Mouse (Mus musculus) embryonic facial prominence, embryonic 12.5 days (tissue): ENCODE results near the gene Cbx3. TPM values are rescaled to one million over a fixed set of nuclear protein-coding genes. Genes with fewer than 3 reads are reported as not detected.

ENCODE experiments used
- ATAC-seq: fragments of 200-750 bp; cut with Nextera tagmentation; 2 replicates; pipeline ENCODE4 v1.8.0; 2017; ENCODE audit not compliant: insufficient number of reproducible peaks, insufficient read depth, low FRiP score, low TSS enrichment
- H3K27ac ChIP-seq: fragments of 300-500 bp; sonication (generic); 2 replicates; pipeline ENCODE4 v1.5.1; 2016; ENCODE audit warnings: mild to moderate bottlenecking
- H3K27me3 ChIP-seq: fragments of 300-500 bp; sonication (generic); 2 replicates; pipeline ENCODE4 v1.6.1; 2016; ENCODE audit warnings: mild to moderate bottlenecking, moderate library complexity
- H3K36me3 ChIP-seq: fragments of 300-500 bp; sonication (generic); 2 replicates; pipeline ENCODE4 v1.6.1; 2016; ENCODE audit warnings: mild to moderate bottlenecking
- H3K4me1 ChIP-seq: fragments of 300-500 bp; sonication (generic); 2 replicates; pipeline ENCODE4 v1.6.1; 2016
- H3K4me2 ChIP-seq: fragments of 300-500 bp; sonication (generic); replicated peaks from 2 replicates; pipeline ENCODE4 v1.6.1; 2016; ENCODE audit warnings: mild to moderate bottlenecking, moderate library complexity
- H3K4me3 ChIP-seq: fragments of 300-500 bp; sonication (generic); 2 replicates; pipeline ENCODE4 v1.5.1; 2016; ENCODE audit warnings: mild to moderate bottlenecking
- H3K9ac ChIP-seq: fragments of 300-500 bp; sonication (generic); 2 replicates; pipeline ENCODE4 v1.6.1; 2016; ENCODE audit warnings: mild to moderate bottlenecking, moderate library complexity
- H3K9me3 ChIP-seq: fragments of 300-500 bp; sonication (generic); 2 replicates; pipeline ENCODE4 v1.6.1; 2016; ENCODE audit warnings: mild to moderate bottlenecking, moderate library complexity
- WGBS: fragments of 180-500 bp; shearing (Covaris S2); methylation state at CpG from one replicate; pipeline ENCODE4 v1.1.7; 2016; 5-methylcytosine and 5-hydroxymethylcytosine counted together
- polyA plus RNA-seq: library from polyadenylated mRNA; unstranded; fragments of >200 nt; fragmentation: Nextera tagmentation; extraction: Ambion mirVana; gene quantifications from 2 replicates; pipeline ENCODE4 v1.2.1, GENCODE M21; 2016

The Cbx3 gene
- polyA plus RNA-seq, 1 experiment from 2014 or later, result 581 TPM

DNA sequence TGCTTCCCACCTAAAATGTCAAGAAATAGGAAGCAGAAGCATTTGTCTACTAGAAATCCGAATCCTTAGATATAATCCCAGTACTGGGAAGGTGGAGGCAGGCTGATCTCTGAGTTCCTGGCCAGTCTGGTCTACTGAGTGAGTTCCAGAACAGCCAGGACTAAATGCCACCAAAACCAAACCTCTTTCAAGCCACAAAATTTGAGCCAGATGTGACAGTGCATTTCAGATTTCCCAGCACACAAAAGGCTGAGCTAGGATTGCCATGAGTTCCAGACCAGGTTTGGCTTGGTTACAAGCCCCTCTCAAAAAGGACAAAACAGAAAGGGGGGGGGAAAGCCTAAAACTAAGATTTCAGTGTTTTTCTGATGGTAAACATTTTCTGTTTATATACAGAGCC lies 14.0 kb upstream of the Cbx3 start:
- no peaks in the 10 kb centered on the region for H3K27me3 ChIP-seq
- H3K27ac ChIP-seq, result peak overlapping the region; percentile 41; the same call in 1 of the 2 replicates
- WGBS, result 70% methylated on average over 1 of the region's 1 CpGs
- no peak overlapping the region for H3K9ac ChIP-seq
- H3K36me3 ChIP-seq, result peaks cover 22% of the 10 kb centered on the region
- H3K4me2 ChIP-seq, result no peak overlapping the region
- H3K4me1 ChIP-seq, result peaks cover 8% of the 10 kb centered on the region; the same call in 1 of the 2 replicates
- H3K4me3 ChIP-seq, result no peak overlapping the region
- no peak for ATAC-seq
- H3K9me3 ChIP-seq, result no peaks in the 10 kb centered on the region

DNA sequence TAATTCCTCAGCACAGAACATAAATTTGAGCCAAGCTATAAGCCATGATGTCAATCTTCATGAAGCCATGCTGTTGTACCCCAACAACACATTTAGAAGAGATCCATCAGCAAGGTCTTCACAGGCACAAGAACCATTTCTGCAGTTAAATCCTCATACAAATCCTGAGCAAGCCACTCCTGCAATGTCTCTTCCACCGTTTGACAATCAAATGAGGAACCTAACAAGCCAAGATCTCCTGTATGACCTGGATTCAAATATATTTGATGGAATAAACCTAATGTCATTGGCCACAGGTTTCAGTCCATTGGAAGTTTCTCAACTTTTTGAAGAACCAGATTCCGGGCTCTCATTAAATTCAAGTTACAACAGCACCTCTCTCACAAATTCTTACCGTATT lies 12.9 kb upstream of the Cbx3 start:
- Histone ChIP-seq H3K27ac (no peak overlapping the region), H3K4me1 (peaks cover 8% of the 10 kb centered on the region; the same call in 1 of the 2 replicates), H3K4me3 (no peak overlapping the region), H3K9me3 (no peaks in the 10 kb centered on the region), H3K27me3 (no peaks in the 10 kb centered on the region), H3K9ac (no peak overlapping the region), H3K36me3 (peaks cover 31% of the 10 kb centered on the region), H3K4me2 (no peak overlapping the region)
- 78% methylated on average over 3 of the region's 3 CpGs for WGBS
- ATAC-seq, result no peak

DNA sequence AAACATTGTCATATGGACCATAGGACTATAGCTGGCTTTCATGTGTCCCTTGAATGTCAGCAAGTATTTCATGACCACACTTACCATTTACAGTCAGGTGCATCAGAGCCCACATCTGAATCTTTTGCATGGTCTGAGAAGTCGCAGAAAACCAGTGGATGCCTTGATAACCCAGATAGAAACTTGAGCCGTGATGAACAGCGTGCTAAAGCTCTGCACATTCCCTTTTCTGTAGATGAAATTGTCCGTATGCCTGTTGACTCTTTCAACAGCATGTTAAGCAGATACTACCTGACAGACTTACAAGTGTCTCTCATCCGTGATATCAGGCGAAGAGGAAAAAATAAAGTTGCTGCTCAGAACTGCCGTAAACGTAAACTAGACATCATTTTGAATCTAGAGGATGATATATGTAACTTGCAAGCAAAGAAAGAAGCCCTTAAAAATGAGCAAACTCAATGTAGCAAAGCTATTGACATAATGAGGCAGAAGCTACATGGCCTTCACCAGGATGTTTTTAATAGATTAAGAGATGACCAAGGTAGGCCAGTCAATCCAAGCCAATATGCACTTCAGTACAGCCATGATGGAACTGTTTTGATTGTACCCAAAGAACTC lies 12.3 kb upstream of the Cbx3 start:
- H3K4me2 ChIP-seq, result no peak overlapping the region
- H3K4me1 ChIP-seq, result peaks cover 8% of the 10 kb centered on the region; the same call in 1 of the 2 replicates
- no peak overlapping the region for H3K27ac ChIP-seq
- 85% methylated on average over 8 of the region's 8 CpGs for WGBS
- no peak overlapping the region for H3K9ac ChIP-seq
- H3K4me3 ChIP-seq, result no peak overlapping the region
- H3K36me3 ChIP-seq, result peaks cover 33% of the 10 kb centered on the region
- no peaks in the 10 kb centered on the region for H3K9me3 ChIP-seq
- no peaks in the 10 kb centered on the region for H3K27me3 ChIP-seq
- ATAC-seq, result no peak

- peaks cover 40% of the 10 kb centered on the region for H3K36me3 ChIP-seq
- peak; percentile 10; the same call in 1 of the 2 replicates for ATAC-seq
- H3K9me3 ChIP-seq, result no peaks in the 10 kb centered on the region
- no peak overlapping the region for H3K4me3 ChIP-seq
- H3K27me3 ChIP-seq, result no peaks in the 10 kb centered on the region
- H3K9ac ChIP-seq, result no peak overlapping the region
- WGBS, result 34% methylated on average over 2 of the region's 2 CpGs
- no peak overlapping the region for H3K27ac ChIP-seq
- H3K4me2 ChIP-seq, result no peak overlapping the region
- peaks cover 6% of the 10 kb centered on the region; the same call in 1 of the 2 replicates for H3K4me1 ChIP-seq
Measured at GRCm38 (mm10) chr6:51458925-51459312, 11.2 kb upstream of the Cbx3 start.

GRCm38 (mm10) chr6:51459313-51460020 lies 10.7 kb upstream of the Cbx3 start:
- Histone ChIP-seq H3K4me3 (no peak overlapping the region), H3K4me1 (peaks cover 6% of the 10 kb centered on the region; the same call in 1 of the 2 replicates), H3K9ac (no peak overlapping the region), H3K9me3 (no peaks in the 10 kb centered on the region), H3K36me3 (peaks cover 43% of the 10 kb centered on the region), H3K27ac (no peak overlapping the region; the same call in 1 of the 2 replicates), H3K4me2 (no peak overlapping the region), H3K27me3 (no peaks in the 10 kb centered on the region)
- WGBS, result 43% methylated on average over 5 of the region's 5 CpGs
- peak; percentile 42; the same call in 1 of the 2 replicates for ATAC-seq

GRCm38 (mm10) chr6:51460021-51460360 lies 10.2 kb upstream of the Cbx3 start:
- no peak for ATAC-seq

GRCm38 (mm10) chr6:51460363-51460762 lies 9.8 kb upstream of the Cbx3 start:
- no peak overlapping the region for H3K9ac ChIP-seq
- peaks cover 7% of the 10 kb centered on the region for H3K4me1 ChIP-seq
- H3K27me3 ChIP-seq, result no peaks in the 10 kb centered on the region
- no peak overlapping the region for H3K4me2 ChIP-seq
- 86% methylated on average over 3 of the region's 3 CpGs for WGBS
- ATAC-seq, result no peak
- no peaks in the 10 kb centered on the region for H3K9me3 ChIP-seq
- H3K36me3 ChIP-seq, result peaks cover 48% of the 10 kb centered on the region
- H3K27ac ChIP-seq, result no peak overlapping the region
- no peak overlapping the region for H3K4me3 ChIP-seq

More at GRCm38 (mm10) chr6:51460021-51460360, 10.2 kb upstream of the Cbx3 start:
- Histone ChIP-seq H3K27me3 (no peaks in the 10 kb centered on the region), H3K9me3 (no peaks in the 10 kb centered on the region), H3K9ac (no peak overlapping the region), H3K36me3 (peaks cover 44% of the 10 kb centered on the region), H3K27ac (no peak overlapping the region), H3K4me1 (peaks cover 6% of the 10 kb centered on the region; the same call in 1 of the 2 replicates), H3K4me2 (no peak overlapping the region), H3K4me3 (no peak overlapping the region)
- 67% methylated on average over 4 of the region's 4 CpGs for WGBS

DNA sequence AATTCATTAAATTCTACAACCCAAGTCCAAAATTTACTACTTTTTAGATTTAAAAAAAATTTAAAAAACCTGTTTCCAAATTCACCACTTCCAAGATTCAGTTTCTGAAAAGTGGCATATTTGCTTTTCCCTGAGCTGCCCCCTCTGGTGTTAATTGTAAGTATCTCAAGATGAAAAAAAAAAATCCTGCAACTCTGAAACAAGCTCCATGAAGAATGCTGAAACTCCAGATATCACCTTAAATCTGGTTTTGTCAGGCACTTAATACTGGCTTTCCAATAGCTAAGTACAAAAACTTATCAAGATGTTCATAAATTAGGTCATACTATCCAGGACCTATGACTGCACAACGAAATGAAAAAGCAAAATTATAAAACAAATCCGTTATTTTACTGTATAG lies 2.5 kb upstream of the Cbx3 start:
- peak overlapping the region; percentile 65 for H3K4me2 ChIP-seq
- peaks cover 27% of the 10 kb centered on the region for H3K4me1 ChIP-seq
- WGBS, result 2% methylated on average over 2 of the region's 2 CpGs
- no peak overlapping the region for H3K27ac ChIP-seq
- H3K4me3 ChIP-seq, result peak overlapping the region; percentile 94
- peak overlapping the region; percentile 60 for H3K9ac ChIP-seq
- H3K27me3 ChIP-seq, result no peaks in the 10 kb centered on the region
- peaks cover 33% of the 10 kb centered on the region for H3K36me3 ChIP-seq
- no peaks in the 10 kb centered on the region for H3K9me3 ChIP-seq
- ATAC-seq, result no peak

DNA sequence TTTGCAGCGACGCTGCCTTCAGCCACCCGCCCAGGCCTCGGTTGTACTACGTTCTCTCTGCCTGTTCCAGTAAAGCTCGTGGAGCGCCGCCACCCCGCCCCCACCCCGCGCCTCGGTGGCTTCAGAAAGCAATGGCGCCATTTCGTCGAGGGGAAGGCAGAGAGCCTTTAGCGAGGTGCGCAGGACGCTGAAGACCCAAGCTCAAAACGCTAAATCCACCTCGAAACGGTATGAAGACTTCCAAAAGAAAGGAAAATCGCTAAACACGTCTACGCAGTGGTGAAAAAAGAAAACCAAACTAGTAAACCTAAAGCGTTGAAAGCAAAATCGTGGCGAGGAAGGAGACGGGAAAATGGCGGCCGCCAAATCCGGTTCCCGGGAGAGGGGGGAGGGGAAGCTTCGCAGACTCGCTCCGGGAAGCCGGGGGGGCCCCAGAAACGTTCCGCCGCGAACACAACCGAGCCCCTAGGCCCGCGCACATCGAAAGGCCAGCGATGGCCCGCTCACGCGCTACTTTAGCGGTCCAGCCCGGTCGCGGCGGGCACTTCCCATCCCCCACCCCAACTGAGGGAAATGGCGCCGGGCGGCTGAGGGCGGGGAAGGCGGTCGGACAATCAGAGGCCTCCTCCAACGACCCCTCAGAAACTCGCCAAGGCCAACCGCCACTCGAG lies 1.1 kb upstream of the Cbx3 start:
- Histone ChIP-seq H3K27me3 (no peaks in the 10 kb centered on the region), H3K9ac (peak overlapping the region; percentile 96), H3K4me2 (peak overlapping the region; percentile 65; the same call in 1 of the 2 replicates), H3K9me3 (no peaks in the 10 kb centered on the region), H3K4me3 (peak overlapping the region; percentile 94), H3K27ac (peak overlapping the region; percentile 100), H3K4me1 (peaks cover 31% of the 10 kb centered on the region), H3K36me3 (peaks cover 37% of the 10 kb centered on the region)
- peak; percentile 6; the same call in 1 of the 2 replicates for ATAC-seq
- WGBS, result under 1% methylated on average over 63 of the region's 63 CpGs

GRCm38 (mm10) chr6:51469715-51470310 lies 347 bp upstream of the Cbx3 start, which contains the start of gene Hnrnpa2b1:
Gene Hnrnpa2b1, minus strand, starts transcription at chr6:51469894.
- H3K9me3 ChIP-seq, result no peaks in the 10 kb centered on the region
- H3K27ac ChIP-seq, result peak within 1 kb of the TSS; percentile 100
- peaks cover 42% of the 10 kb centered on the region for H3K36me3 ChIP-seq
- H3K9ac ChIP-seq, result peak within 1 kb of the TSS; percentile 96
- H3K27me3 ChIP-seq, result no peaks in the 10 kb centered on the region
- peak within 1 kb of the TSS; percentile 69 for H3K4me2 ChIP-seq
- peaks cover 31% of the 10 kb centered on the region for H3K4me1 ChIP-seq
- ATAC-seq, result peak; percentile 92
- under 1% methylated on average over 63 of the region's 63 CpGs for WGBS
- peak within 1 kb of the TSS; percentile 94 for H3K4me3 ChIP-seq

DNA sequence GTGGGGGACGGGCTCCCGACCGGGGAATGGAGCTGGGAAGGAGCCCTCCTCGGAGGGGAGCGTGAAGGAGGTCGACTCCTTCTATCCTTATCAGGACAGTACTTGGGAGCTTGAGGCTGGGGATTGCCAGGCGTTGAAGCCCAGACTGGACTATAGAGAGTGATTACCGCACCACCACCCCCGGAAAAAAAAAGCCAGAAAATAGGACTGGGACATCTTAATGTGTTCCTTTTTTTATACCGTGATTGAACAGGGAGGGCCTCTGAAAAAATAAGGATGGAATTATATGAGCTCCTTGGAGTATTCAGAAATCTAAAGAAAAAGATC lies 982 bp downstream of the Cbx3 start:
- H3K27me3 ChIP-seq, result no peaks in the 10 kb centered on the region
- under 1% methylated on average over 10 of the region's 10 CpGs for WGBS
- H3K4me2 ChIP-seq, result peak overlapping the region; percentile 69; the same call in 1 of the 2 replicates
- no peak for ATAC-seq
- H3K9ac ChIP-seq, result peak overlapping the region; percentile 96
- peaks cover 22% of the 10 kb centered on the region for H3K4me1 ChIP-seq
- H3K36me3 ChIP-seq, result peaks cover 39% of the 10 kb centered on the region
- H3K4me3 ChIP-seq, result peak overlapping the region; percentile 94
- no peaks in the 10 kb centered on the region for H3K9me3 ChIP-seq
- peak overlapping the region; percentile 100 for H3K27ac ChIP-seq
